In the genomic region with DNA sequence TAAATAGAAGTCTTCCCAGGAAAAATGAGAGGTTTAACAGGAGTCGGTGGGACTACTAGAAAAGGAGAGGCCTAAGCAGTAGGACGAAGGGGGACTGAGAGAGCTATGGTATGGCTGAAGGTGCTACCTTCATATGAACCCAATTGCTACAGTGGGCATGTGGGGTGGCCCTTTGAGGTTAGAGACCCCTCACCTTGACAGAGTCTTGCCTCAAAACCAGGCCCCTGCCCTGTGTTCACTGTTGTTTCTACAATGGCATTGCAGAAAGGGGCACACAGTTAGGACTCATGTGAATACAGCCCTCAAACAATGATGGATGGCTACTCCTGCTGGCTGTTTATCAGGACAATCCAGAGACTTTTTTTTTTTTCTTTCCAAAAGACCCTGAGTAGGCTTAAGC, we compare ENCODE assay signal across 29 mouse cellular contexts.
"Had no signal": no experiment of that assay in that cellular context is flagged by ENCODE, and none has a peak within 500 bp of the region (broad histone marks: within the 10 kb centered on the region; RNA-seq: fewer than 3 reads in every experiment).

No protein-coding gene starts in this region.

- ATAC-seq: liver, embryonic 12.5 days; liver, postnatal 0 days; lung, postnatal 0 days; midbrain, embryonic 13.5 days; midbrain, embryonic 15.5 days; midbrain, embryonic 16.5 days had no signal

- H3K9me3 ChIP-seq: limb, embryonic 10.5 days; limb, embryonic 12.5 days; limb, embryonic 13.5 days; limb, embryonic 15.5 days; liver, embryonic 12.5 days; liver, embryonic 13.5 days; liver, embryonic 15.5 days; lung, embryonic 15.5 days; megakaryocyte, embryonic 14.5 days; midbrain, embryonic 12.5 days; midbrain, embryonic 13.5 days; midbrain, embryonic 15.5 days had no signal

- H3K4me2 ChIP-seq: limb, embryonic 12.5 days; limb, embryonic 13.5 days; limb, embryonic 15.5 days; liver, embryonic 11.5 days; liver, embryonic 12.5 days; liver, embryonic 13.5 days; liver, embryonic 15.5 days; lung, embryonic 14.5 days; lung, embryonic 15.5 days; midbrain, embryonic 12.5 days; midbrain, embryonic 13.5 days; midbrain, embryonic 15.5 days; neural tube, embryonic 12.5 days had no signal

- H3K27ac ChIP-seq: left cerebral cortex, adult 2 months; limb, embryonic 10.5 days; limb, embryonic 12.5 days; limb, embryonic 13.5 days; limb, embryonic 15.5 days; liver, embryonic 12.5 days; liver, embryonic 13.5 days; liver, embryonic 14.5 days; liver, embryonic 15.5 days; lung, embryonic 15.5 days; macrophage; midbrain, embryonic 12.5 days; midbrain, embryonic 13.5 days; midbrain, embryonic 15.5 days; neural tube, embryonic 12.5 days had no signal

- H3K36me3 ChIP-seq: limb, embryonic 10.5 days; limb, embryonic 12.5 days; limb, embryonic 13.5 days; limb, embryonic 15.5 days; liver, embryonic 12.5 days; liver, embryonic 13.5 days; liver, embryonic 15.5 days; lung, embryonic 15.5 days; midbrain, embryonic 12.5 days; midbrain, embryonic 13.5 days; midbrain, embryonic 15.5 days; neural tube, embryonic 12.5 days had no signal

- H3K4me1 ChIP-seq: limb, embryonic 10.5 days; limb, embryonic 12.5 days; limb, embryonic 13.5 days; liver, embryonic 12.5 days; liver, embryonic 13.5 days; liver, embryonic 15.5 days; lung, embryonic 15.5 days; megakaryocyte, embryonic 14.5 days; midbrain, embryonic 12.5 days; midbrain, embryonic 13.5 days; midbrain, embryonic 15.5 days; neural tube, embryonic 12.5 days had no signal

- H3K9ac ChIP-seq: limb, embryonic 12.5 days; limb, embryonic 13.5 days; limb, embryonic 15.5 days; liver, embryonic 12.5 days; liver, embryonic 13.5 days; liver, embryonic 14.5 days; liver, embryonic 15.5 days; liver, postnatal 0 days; lung, embryonic 14.5 days; lung, embryonic 15.5 days; midbrain, embryonic 12.5 days; midbrain, embryonic 13.5 days; midbrain, embryonic 15.5 days; neural tube, embryonic 12.5 days had no signal

- H3K27me3 ChIP-seq: limb, embryonic 12.5 days; limb, embryonic 13.5 days; limb, embryonic 15.5 days; liver, embryonic 12.5 days; liver, embryonic 13.5 days; liver, embryonic 15.5 days; lung, embryonic 15.5 days; megakaryocyte, embryonic 14.5 days; midbrain, embryonic 12.5 days; midbrain, embryonic 13.5 days; midbrain, embryonic 15.5 days; neural tube, embryonic 12.5 days had no signal

- DNase-seq: left cerebral cortex, postnatal 4 days; liver; liver, embryonic 13.5 days; liver, postnatal 0 days; lung, adult 18-20 months; lung, adult 2 months; lung, postnatal 10 days; lung, postnatal 4 days; midbrain, embryonic 14.5 days had no signal

- H3K4me3 ChIP-seq: left cerebral cortex, adult 2 months; limb, embryonic 10.5 days; limb, embryonic 12.5 days; limb, embryonic 13.5 days; limb, embryonic 15.5 days; liver, embryonic 12.5 days; liver, embryonic 13.5 days; liver, embryonic 15.5 days; lung, embryonic 15.5 days; megakaryocyte, embryonic 14.5 days; midbrain, embryonic 12.5 days; midbrain, embryonic 13.5 days; midbrain, embryonic 15.5 days; myocyte; neural tube, embryonic 12.5 days had no signal
